Mouse (Mus musculus) heart, postnatal 0 days (tissue): ENCODE measurements around the gene Trim13.

Source experiments
- CTCF ChIP-seq: IDR thresholded peaks from 2 replicates; pipeline ENCODE4 v1.5.1; 2016; ENCODE audit warnings: antibody characterized with exemption, control low read depth, low read depth
- EP300 ChIP-seq: IDR thresholded peaks from 2 replicates; pipeline ENCODE4 v1.6.1; 2016; ENCODE audit warnings: antibody characterized with exemption, low read depth

GRCm38 (mm10) chr14:61645547-61645946, 47.5 kb downstream of the Trim13 start:
- no peak for TF ChIP-seq CTCF
- no peak for TF ChIP-seq EP300
